Mouse (Mus musculus): Measurements from ENCODE around the gene Qrsl1. TPM values are rescaled to one million over a fixed set of nuclear protein-coding genes. Genes with fewer than 3 reads are reported as not detected.

Qrsl1 gene
- polyA plus RNA-seq, 1 experiment from 2014 or later: 18.4 TPM

Other genes starting within 250 kb of the Qrsl1 start
- 13.4 and 14.8 TPM in 2 replicates for gene Rtn4ip1, start 62 bp upstream of the Qrsl1 start, polyA plus RNA-seq (2015; fragmentation: Nextera tagmentation; extraction: Ambion mirVana)
- gene Crybg1, start 247.1 kb upstream of the Qrsl1 start, polyA plus RNA-seq (2015; fragmentation: Nextera tagmentation; extraction: Ambion mirVana): 2.9 and 3.7 TPM in 2 replicates